Mouse (Mus musculus) liver, embryonic 15.5 days (tissue): ENCODE measurements around the gene Comtd1. TPM values are rescaled to one million over a fixed set of nuclear protein-coding genes. Genes with fewer than 3 reads are reported as not detected.

ENCODE experiments used
- ATAC-seq: fragments of 200-750 bp; cut with Nextera tagmentation; 2 replicates; pipeline ENCODE4 v1.8.0; 2017; ENCODE audit warnings: moderate number of reproducible peaks, mild to moderate bottlenecking, moderate library complexity; ENCODE audit not compliant: insufficient read depth
- H3K27ac ChIP-seq: fragments of 300-500 bp; sonication (generic); replicated peaks from 2 replicates; pipeline ENCODE4 v1.5.1; 2015; ENCODE audit warnings: mild to moderate bottlenecking, inconsistent platforms
- H3K27me3 ChIP-seq: fragments of 300-500 bp; sonication (generic); 2 replicates; pipeline ENCODE4 v1.6.1; 2015; ENCODE audit warnings: mild to moderate bottlenecking, inconsistent platforms
- H3K36me3 ChIP-seq: fragments of 300-500 bp; sonication (generic); replicated peaks from 2 replicates; pipeline ENCODE4 v1.6.1; 2015; ENCODE audit warnings: moderate library complexity, mild to moderate bottlenecking, inconsistent platforms
- H3K4me1 ChIP-seq: fragments of 300-500 bp; sonication (generic); replicated peaks from 2 replicates; pipeline ENCODE4 v1.6.1; 2015; ENCODE audit warnings: inconsistent platforms
- H3K4me2 ChIP-seq: fragments of 300-500 bp; sonication (generic); 2 replicates; pipeline ENCODE4 v1.6.1; 2015; ENCODE audit warnings: moderate library complexity, mild to moderate bottlenecking, inconsistent platforms
- H3K4me3 ChIP-seq: fragments of 300-500 bp; sonication (generic); replicated peaks from 2 replicates; pipeline ENCODE4 v1.5.1; 2015; ENCODE audit warnings: mild to moderate bottlenecking, inconsistent platforms
- H3K9ac ChIP-seq: fragments of 300-500 bp; sonication (generic); 2 replicates; pipeline ENCODE4 v1.6.1; 2015; ENCODE audit warnings: moderate library complexity, mild to moderate bottlenecking, inconsistent platforms
- H3K9me3 ChIP-seq: fragments of 300-500 bp; sonication (generic); replicated peaks from 2 replicates; pipeline ENCODE4 v1.6.1; 2016; ENCODE audit warnings: inconsistent platforms
- WGBS: fragments of 180-500 bp; shearing (Covaris S2); methylation state at CpG from one replicate; pipeline ENCODE4 v1.1.7; 2015; ENCODE audit warnings: mixed read lengths; ENCODE audit not compliant: insufficient replicate concordance; 5-methylcytosine and 5-hydroxymethylcytosine counted together
- polyA plus RNA-seq: library from polyadenylated mRNA; unstranded; fragments of >200 nt; fragmentation: Nextera tagmentation; extraction: Ambion mirVana; gene quantifications from 2 replicates; pipeline ENCODE4 v1.2.1, GENCODE M21; 2015

Gene Comtd1
- 19.5 and 20.1 TPM in 2 replicates for polyA plus RNA-seq

DNA sequence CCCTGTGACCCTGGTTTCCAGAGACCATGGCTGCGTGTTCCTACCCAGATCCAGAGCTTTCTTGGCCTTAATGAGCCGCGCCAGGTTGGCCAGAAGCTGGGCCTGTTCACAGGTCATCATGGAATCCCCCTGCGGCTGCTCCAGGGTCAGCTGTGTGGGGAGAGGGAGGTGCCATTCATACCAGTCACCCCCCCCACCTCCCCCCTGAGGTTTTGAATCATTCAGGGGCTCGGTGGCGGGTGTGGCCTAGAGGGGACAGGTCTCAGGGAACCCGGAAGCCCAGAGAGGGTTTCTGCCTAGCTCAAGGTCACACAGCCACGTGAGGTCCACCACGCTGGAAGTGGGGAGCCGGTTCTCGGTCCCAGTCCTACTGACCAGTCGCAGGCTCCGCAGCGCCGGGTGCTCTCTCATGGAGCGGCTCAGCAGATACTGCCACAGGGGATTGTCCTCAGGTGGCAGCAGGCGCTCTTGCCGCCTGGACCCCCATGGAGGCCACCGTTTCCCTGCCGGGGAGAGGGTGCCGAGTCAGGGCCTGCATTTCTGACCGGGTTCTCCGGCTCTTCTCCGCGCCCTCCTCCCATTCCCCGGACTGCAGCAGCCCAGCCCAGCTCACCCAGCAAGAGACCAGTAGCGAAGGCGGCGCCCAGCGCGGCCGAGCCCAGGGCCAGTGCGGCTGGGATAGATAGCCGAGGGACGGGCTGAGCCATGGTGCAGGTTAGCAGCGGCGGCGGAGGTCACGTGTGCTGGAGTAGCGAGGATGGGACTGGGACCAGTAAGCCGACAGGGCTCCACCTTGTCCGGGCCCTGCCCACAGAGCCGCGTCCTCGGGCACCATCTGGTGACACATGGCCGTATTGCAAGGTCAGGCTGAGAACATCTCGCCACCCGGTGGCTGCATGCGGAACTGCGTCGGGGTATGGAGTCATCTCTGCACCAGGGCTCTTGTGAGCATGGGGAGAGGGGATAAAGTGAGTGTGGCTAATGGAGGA is at the start of gene Comtd1:
TSS of gene Comtd1 (minus strand) at position 812 of the 989 bp plus-strand sequence.
- peaks cover 35% of the 10 kb centered on the region for H3K36me3 ChIP-seq
- H3K27ac ChIP-seq: peak within 1 kb of the TSS; percentile 90
- H3K4me1 ChIP-seq: peaks cover 88% of the 10 kb centered on the region
- WGBS: under 1% methylated on average over 51 of the region's 51 CpGs
- H3K4me2 ChIP-seq: peak within 1 kb of the TSS; percentile 98
- H3K9me3 ChIP-seq: no peaks in the 10 kb centered on the region
- no peaks in the 10 kb centered on the region for H3K27me3 ChIP-seq
- H3K9ac ChIP-seq: peak within 1 kb of the TSS; percentile 71
- peak within 1 kb of the TSS; percentile 66 for H3K4me3 ChIP-seq
- ATAC-seq: peak; percentile 96

- Histone ChIP-seq H3K36me3 (no peaks in the 10 kb centered on the region), H3K27me3 (no peaks in the 10 kb centered on the region), H3K9me3 (no peaks in the 10 kb centered on the region), H3K9ac (no peak overlapping the region), H3K27ac (no peak overlapping the region), H3K4me1 (no peaks in the 10 kb centered on the region), H3K4me2 (no peak overlapping the region), H3K4me3 (no peak overlapping the region)
- 61% methylated on average over 6 of the region's 6 CpGs for WGBS
- ATAC-seq: no peak
Measured at GRCm38 (mm10) chr14:21892341-21892659, 43.5 kb upstream of the Comtd1 start.

DNA sequence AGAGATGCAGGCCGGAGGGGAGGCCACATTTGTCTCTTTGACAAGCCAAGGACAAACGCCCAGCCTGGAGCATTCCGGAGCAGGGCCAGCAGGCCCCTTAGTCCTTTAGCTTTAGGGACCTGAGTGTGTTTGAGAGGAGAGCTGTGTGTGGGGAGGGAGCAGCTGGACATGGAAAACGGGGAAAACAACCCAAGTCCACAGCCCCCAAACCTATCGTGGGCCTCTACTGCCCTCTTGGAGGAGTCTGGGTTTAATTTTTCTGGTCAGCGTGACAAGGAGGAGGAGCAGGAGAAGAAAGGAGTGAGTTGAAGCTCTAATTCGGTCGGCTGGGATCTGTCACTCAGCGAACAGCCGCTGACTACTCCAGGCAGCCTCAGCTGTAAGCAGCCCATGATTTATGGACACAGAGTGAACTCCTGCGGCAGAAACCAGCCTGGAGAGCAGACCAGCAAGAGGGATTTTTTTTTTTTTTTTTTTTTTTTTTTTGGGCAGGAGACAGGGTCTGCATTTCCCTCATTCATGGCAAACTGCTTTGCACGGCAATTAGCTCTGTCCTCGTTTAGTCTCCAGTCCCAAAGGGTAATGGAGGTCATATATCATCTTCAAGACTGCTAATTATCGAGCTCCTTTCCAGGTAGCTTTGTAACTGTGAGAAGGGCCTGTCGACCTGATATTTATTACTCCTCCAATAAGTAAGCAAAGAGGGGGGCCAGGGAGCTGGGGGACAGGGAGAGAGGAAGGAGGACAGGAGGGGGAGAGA is 43.0 kb upstream of the Comtd1 start:
- Histone ChIP-seq H3K27ac (no peak overlapping the region), H3K27me3 (no peaks in the 10 kb centered on the region), H3K9ac (no peak overlapping the region), H3K4me2 (no peak overlapping the region), H3K36me3 (no peaks in the 10 kb centered on the region), H3K4me3 (no peak overlapping the region), H3K4me1 (no peaks in the 10 kb centered on the region), H3K9me3 (no peaks in the 10 kb centered on the region)
- ATAC-seq: no peak
- WGBS: 26% methylated on average over 15 of the region's 15 CpGs

GRCm38 (mm10) chr14:21890430-21890829 is 41.7 kb upstream of the Comtd1 start:
- Histone ChIP-seq H3K9me3 (no peaks in the 10 kb centered on the region), H3K27ac (no peak overlapping the region), H3K36me3 (no peaks in the 10 kb centered on the region), H3K27me3 (no peaks in the 10 kb centered on the region), H3K4me2 (no peak overlapping the region), H3K9ac (no peak overlapping the region), H3K4me3 (no peak overlapping the region), H3K4me1 (no peaks in the 10 kb centered on the region)
- no peak for ATAC-seq
- WGBS: 55% methylated on average over 2 of the region's 2 CpGs

DNA sequence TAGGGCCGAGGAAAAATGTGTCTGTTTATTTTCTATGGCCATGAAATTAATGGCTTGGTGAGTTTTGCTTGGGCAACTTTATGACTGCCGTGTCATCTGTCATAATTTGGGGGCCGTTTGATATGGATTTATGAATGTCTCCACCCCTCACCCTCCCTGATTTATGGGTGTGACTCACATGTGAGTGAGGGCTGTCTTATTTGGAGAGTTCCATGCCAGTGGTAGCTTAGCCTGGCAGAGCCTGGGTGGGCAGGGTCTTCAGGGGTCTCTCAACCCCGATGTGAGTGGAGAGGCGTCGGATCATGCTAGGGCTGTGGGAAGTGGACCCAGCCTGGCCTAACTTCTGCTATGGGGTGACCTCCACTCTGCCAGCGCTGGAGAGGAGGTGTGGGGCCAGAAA is 18.0 kb upstream of the Comtd1 start:
- Histone ChIP-seq H3K4me3 (no peak overlapping the region), H3K27me3 (no peaks in the 10 kb centered on the region), H3K4me2 (no peak overlapping the region), H3K9me3 (no peaks in the 10 kb centered on the region), H3K27ac (no peak overlapping the region), H3K36me3 (no peaks in the 10 kb centered on the region), H3K4me1 (no peaks in the 10 kb centered on the region), H3K9ac (no peak overlapping the region)
- no peak for ATAC-seq
- 70% methylated on average over 7 of the region's 7 CpGs for WGBS

DNA sequence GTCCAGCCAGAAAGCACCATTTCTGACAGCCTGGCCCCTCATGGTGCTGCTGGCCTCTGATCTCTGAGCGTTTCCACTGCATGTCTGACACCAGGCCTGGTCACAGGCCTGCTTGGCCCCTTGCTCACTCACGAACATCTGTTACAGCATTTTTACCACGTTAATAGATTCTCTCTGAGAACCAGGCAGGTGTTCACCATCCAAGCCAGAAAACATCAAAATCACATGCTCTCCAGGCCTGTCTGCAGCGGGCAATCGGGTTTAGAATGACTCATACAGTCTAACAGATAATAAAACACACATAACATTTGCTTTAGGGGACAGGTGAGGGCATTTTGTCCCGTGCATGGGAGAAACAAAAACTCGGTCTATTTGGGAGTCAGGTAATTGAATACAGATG is 17.5 kb upstream of the Comtd1 start:
- Histone ChIP-seq H3K36me3 (no peaks in the 10 kb centered on the region), H3K9ac (no peak overlapping the region), H3K4me1 (no peaks in the 10 kb centered on the region), H3K4me3 (no peak overlapping the region), H3K4me2 (no peak overlapping the region), H3K27me3 (no peaks in the 10 kb centered on the region), H3K27ac (no peak overlapping the region), H3K9me3 (no peaks in the 10 kb centered on the region)
- no peak for ATAC-seq
- 58% methylated on average over 7 of the region's 7 CpGs for WGBS

GRCm38 (mm10) chr14:21856886-21857285 is 8.1 kb upstream of the Comtd1 start:
- H3K4me2 ChIP-seq: no peak overlapping the region

DNA sequence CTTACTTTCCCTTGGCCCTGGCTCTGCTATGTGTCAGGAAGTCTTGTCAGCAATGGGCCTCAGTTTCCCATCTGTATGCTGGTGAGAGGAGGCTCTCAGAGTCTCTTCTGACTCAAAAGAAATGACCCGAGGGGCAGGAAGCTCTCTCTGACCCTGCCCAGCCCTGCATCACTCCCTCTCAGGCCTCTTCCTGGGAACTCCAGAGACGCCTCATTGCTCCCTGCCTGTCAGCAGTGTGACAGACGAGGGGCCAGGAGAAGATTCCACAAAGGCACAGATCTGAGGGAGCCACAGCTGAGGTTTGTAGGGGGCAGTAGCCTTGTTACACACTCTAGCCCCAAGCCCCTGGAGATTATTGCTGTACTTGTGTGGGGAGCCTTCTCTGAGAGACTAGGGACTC is 7.2 kb upstream of the Comtd1 start:
- 41% methylated on average over 3 of the region's 3 CpGs for WGBS
- H3K9me3 ChIP-seq: no peaks in the 10 kb centered on the region
- H3K4me2 ChIP-seq: no peak overlapping the region
- no peak for ATAC-seq
- no peaks in the 10 kb centered on the region for H3K36me3 ChIP-seq
- peaks cover 34% of the 10 kb centered on the region for H3K4me1 ChIP-seq
- H3K4me3 ChIP-seq: no peak overlapping the region
- H3K27ac ChIP-seq: no peak overlapping the region
- H3K27me3 ChIP-seq: no peaks in the 10 kb centered on the region; the same call in 1 of the 2 replicates
- H3K9ac ChIP-seq: no peak overlapping the region

More at GRCm38 (mm10) chr14:21856886-21857285, 8.1 kb upstream of the Comtd1 start:
- WGBS: 76% methylated on average over 14 of the region's 14 CpGs
- H3K9ac ChIP-seq: no peak overlapping the region
- ATAC-seq: no peak
- no peaks in the 10 kb centered on the region for H3K36me3 ChIP-seq
- no peaks in the 10 kb centered on the region for H3K9me3 ChIP-seq
- H3K27ac ChIP-seq: no peak overlapping the region
- no peak overlapping the region for H3K4me3 ChIP-seq
- H3K27me3 ChIP-seq: no peaks in the 10 kb centered on the region; the same call in 1 of the 2 replicates
- H3K4me1 ChIP-seq: peaks cover 25% of the 10 kb centered on the region

GRCm38 (mm10) chr14:21854271-21854670 is 5.5 kb upstream of the Comtd1 start:
- no peaks in the 10 kb centered on the region for H3K9me3 ChIP-seq
- no peak overlapping the region for H3K4me3 ChIP-seq
- 55% methylated on average over 9 of the region's 9 CpGs for WGBS
- peak overlapping the region; percentile 79; the same call in 1 of the 2 replicates for H3K4me2 ChIP-seq
- peaks cover 51% of the 10 kb centered on the region for H3K4me1 ChIP-seq
- H3K36me3 ChIP-seq: no peaks in the 10 kb centered on the region
- no peak overlapping the region for H3K27ac ChIP-seq
- no peaks in the 10 kb centered on the region; the same call in 1 of the 2 replicates for H3K27me3 ChIP-seq
- no peak for ATAC-seq
- H3K9ac ChIP-seq: no peak overlapping the region

DNA sequence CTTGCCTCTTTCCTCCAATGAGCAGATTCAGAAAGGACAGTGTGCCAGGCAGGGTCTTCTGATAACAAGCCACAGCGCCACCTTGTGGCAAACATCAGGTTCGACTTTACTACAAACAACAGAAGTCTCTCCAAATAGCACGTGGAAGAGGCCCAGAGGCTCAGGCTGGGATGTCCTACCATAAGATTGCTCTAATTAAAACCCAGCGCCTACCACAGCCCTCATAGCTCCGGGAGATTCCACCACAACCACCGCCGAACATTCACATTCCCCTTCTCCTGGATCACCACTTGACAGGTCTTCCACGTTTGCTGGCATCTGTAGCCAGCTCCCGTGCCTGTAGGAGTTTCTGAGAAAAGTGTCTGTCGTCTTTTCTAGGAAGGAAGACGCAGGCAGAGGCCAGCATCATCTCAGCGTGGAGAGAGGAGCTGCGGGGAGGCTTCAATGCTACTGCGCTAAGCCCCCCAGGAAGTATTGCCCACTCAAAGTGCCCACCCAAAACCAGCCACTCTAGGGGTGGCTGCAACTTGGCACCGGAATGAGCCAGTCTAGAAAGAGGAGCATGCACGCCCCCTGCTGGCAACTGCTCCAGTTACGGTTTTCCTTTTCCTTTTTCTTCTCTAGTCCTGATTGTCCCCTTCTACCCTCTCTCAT is 4.8 kb upstream of the Comtd1 start:
- Histone ChIP-seq H3K9me3 (no peaks in the 10 kb centered on the region), H3K36me3 (no peaks in the 10 kb centered on the region), H3K4me1 (peaks cover 54% of the 10 kb centered on the region), H3K9ac (peak overlapping the region; percentile 45), H3K27ac (peak overlapping the region; percentile 90), H3K4me2 (peak overlapping the region; percentile 79), H3K27me3 (no peaks in the 10 kb centered on the region; the same call in 1 of the 2 replicates), H3K4me3 (peak overlapping the region; percentile 46)
- ATAC-seq: 0 out of 2 replicates have a peak, but pooled peaks have one; percentile 5
- 2% methylated on average over 17 of the region's 17 CpGs for WGBS
